Mouse (Mus musculus) stomach, postnatal 0 days (tissue): Measurements from ENCODE around the gene Myl4.

ENCODE experiments used
- CTCF ChIP-seq: IDR thresholded peaks from 2 replicates; pipeline ENCODE4 v1.5.1; 2016; ENCODE audit warnings: antibody characterized with exemption, low read depth, mild to moderate bottlenecking, moderate library complexity
- EP300 ChIP-seq: optimal IDR thresholded peaks from 2 replicates; pipeline ENCODE3; 2016; ENCODE audit warnings: antibody characterized with exemption

- TF ChIP-seq EP300: no peak
- no peak for TF ChIP-seq CTCF
These were observed 17.9 kb downstream of the Myl4 start for GRCm38 (mm10) chr11:104568326-104568725.
